Mouse (Mus musculus): Measurements from ENCODE around the gene Npr2. TPM values are rescaled to one million over a fixed set of nuclear protein-coding genes. Genes with fewer than 3 reads are reported as not detected.
A peak's percentile ranks its signal among the peaks of the same experiment; 100 is the strongest.

The Npr2 gene
- total RNA-seq, 2 experiments from 2014 or later, result 32.4 to 51.4 TPM

DNA sequence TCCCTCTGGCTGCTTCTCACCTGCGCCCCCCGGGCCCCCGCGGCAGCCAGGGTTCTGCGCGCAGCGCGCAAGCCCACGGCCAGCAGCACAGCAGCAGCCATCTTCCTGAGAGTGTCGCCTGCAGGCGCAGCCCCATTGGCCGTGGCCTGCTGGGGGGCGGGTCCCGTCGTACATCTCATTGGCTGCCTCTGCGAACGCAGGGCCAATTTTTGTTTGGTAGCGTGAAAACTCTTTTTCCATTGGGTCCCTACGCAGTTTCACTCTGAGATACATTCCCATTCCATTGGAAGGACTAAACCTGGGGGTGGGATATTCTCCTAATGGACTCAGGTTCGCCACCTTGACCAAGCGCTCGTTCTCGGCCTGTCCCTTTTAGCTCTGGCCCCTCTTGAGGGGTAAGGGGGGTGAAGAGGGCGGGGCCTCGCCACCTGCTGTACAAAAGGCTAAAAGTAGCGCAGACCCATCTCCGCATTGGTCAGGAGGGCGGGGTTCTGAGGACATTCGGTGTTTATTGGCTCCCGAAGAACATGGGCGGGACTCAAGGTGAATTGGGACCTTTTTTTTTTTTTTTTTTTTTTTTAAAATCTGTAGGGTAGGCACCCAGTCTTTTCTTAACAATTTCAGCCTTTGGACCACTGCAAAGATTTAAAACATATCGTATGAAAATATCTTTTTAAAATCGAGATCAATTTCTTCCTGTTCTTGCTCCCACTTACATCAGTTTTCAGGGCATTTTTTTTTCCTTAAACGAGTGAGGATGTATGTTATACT is 24.8 kb downstream of the Npr2 start, which contains the start of gene Hint2:
Hint2 (minus strand) TSS at position 128 of the 771 bp plus-strand sequence.
- DNase-seq, result peak; percentile 96
- H3K27ac ChIP-seq, result peak within 1 kb of the TSS; percentile 96
- H3K4me3 ChIP-seq, result peak within 1 kb of the TSS; percentile 97
- TF ChIP-seq CTCF (IDR thresholded peaks at IDR 0.05), result no peak; the same call in 1 of the 2 replicates
- intact Hi-C loops (cut with DNase I), result loop anchor here (5.0 kb wide), 1 partner anchor 94 kb away; the partner anchor contains the start of genes Creb3 and Tln1

DNA sequence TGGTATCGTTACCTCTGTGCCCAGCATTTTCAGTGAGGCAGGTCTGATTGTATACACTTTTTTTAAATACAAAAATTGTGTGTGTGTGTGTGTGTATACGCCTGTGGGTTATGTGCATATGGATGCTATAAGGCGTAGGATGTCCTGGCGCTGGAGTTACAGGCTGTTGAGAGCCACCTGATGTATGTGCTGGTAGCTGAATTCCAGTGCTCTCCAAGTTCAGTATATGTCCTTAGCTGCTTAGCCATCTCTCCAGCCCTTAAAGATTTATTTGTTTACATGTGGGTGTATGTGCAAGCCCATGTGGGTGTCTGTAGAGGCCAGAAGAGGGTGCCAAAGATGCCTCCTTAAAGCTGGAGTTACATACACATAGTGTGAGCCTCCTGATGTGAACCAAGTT is 25.4 kb downstream of the Npr2 start:
- H3K4me3 ChIP-seq, result peak overlapping the region; percentile 97
- no peak for TF ChIP-seq CTCF (IDR thresholded peaks at IDR 0.05)
- DNase-seq, result no peak
- H3K27ac ChIP-seq, result peak overlapping the region; percentile 96
- intact Hi-C loops (cut with DNase I), result loop anchor here (5.0 kb wide), 1 partner anchor 95 kb away; the partner anchor contains the start of genes Creb3 and Tln1

- no peak overlapping the region for H3K27ac ChIP-seq
- peak; percentile 59 for TF ChIP-seq CTCF (IDR thresholded peaks at IDR 0.05)
- no peak for DNase-seq
- intact Hi-C loops (cut with DNase I), result loop anchor here (5.0 kb wide), 1 partner anchor 89 kb away; the partner anchor contains the start of genes Gba2 and Rgp1
- no peak overlapping the region for H3K4me3 ChIP-seq
Observed at GRCm38 (mm10) chr4:43666412-43666811, 34.7 kb downstream of the Npr2 start.

DNA sequence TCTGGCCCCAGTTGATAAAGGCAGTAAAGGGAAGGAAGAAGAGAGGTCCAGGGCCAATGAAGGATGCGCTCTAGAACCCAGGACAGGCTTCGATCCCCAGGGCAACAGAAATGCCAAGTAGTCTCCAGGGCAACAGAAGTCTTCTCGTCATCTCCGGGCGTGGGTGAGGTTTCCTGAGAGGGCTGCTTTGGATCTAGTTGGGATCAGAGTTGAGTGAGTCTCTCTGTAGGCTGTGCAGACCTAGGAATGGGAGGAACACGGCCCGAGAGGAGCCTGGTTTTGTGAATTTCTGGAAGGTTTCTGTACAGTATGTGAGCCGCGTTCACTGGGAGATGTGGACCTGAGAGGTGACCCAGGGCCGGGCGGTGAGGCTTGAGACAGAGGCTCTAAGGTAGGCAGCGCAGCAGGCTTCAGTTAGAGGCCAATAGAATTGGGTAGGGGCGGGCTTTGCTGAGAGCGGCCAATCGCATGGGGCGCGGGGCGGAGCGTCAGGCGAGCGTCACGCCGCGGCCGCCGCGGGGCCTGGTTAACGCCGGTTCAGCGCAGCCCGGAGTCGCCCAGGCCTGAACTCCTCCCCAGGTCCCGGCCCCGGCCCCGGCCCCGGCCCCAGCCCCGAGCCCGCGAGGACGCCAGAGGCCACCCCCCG is 37.2 kb downstream of the Npr2 start, which contains the start of the genes Tmem8b and Fam221b:
Tmem8b (plus strand) TSS at position 190 of the 646 bp plus-strand sequence.
Fam221b (minus strand) TSS at position 364 of the 646 bp plus-strand sequence.
- intact Hi-C loops (cut with DNase I), result loop anchor here (5.0 kb wide), 1 partner anchor 92 kb away; the partner anchor contains the start of genes Gba2 and Rgp1
- Histone ChIP-seq H3K27ac (peak within 1 kb of the TSS; percentile 95), H3K4me3 (peak within 1 kb of the TSS; percentile 90)
- TF ChIP-seq CTCF (IDR thresholded peaks at IDR 0.05), result no peak
- DNase-seq, result peak; percentile 92

DNA sequence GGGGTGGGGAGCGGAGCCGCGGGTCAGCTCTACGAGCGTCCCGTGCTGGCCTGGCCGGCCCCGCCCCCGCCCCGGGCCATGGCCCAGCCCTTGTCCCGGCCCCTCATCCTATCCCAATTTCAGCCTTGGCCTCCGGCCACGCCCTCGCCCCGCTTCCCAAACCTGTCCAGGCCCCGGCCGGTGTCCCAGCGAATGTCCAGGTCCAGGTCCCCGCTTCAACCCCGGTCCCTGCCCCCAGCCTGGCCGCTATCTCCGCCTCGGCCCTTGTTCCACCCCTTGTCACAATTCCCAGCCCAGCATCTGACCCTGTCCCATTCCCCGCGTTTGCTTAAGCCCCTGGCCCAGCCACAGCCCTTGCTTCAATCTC is 37.7 kb downstream of the Npr2 start:
- peak overlapping the region; percentile 90 for H3K4me3 ChIP-seq
- peak; percentile 83 for DNase-seq
- intact Hi-C loops (cut with DNase I), result loop anchor here (5.0 kb wide), 1 partner anchor 92 kb away; the partner anchor contains the start of genes Gba2 and Rgp1
- TF ChIP-seq CTCF (IDR thresholded peaks at IDR 0.05), result no peak
- peak overlapping the region; percentile 95 for H3K27ac ChIP-seq

DNA sequence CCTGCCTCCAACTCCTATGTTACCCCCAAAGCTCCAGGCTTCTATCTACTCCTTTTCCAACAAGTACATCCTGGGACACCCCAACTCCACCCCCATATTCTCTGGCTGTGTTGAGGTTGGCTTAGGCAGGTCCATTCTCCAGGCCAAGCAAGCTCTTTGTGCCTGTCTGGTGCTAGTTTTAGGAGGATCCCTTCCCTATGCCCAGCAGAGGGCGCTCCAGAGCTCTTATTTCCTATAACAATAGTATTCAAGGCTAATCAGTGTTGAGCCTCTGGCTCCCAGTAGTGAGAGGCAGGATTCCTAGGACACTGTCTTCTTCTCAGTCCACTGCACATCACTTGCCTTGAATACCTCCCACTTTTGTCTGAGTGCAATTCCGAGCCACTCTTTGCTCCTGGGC is 40.3 kb downstream of the Npr2 start:
- no peak overlapping the region for H3K4me3 ChIP-seq
- DNase-seq, result peak; percentile 90
- no peak overlapping the region for H3K27ac ChIP-seq
- peak; percentile 92 for TF ChIP-seq CTCF (IDR thresholded peaks at IDR 0.05)
- intact Hi-C loops (cut with DNase I), result loop anchor here (1.0 kb wide), 1 partner anchor 38 kb away; the partner anchor contains the start of gene Olfr71

- no peak for TF ChIP-seq CTCF (IDR thresholded peaks at IDR 0.05)
- H3K4me3 ChIP-seq, result no peak overlapping the region
- DNase-seq, result no peak
- H3K27ac ChIP-seq, result no peak overlapping the region
- intact Hi-C loops (cut with DNase I), result no loop called here
Observed at GRCm38 (mm10) chr4:43673703-43674102, 42.0 kb downstream of the Npr2 start.

- no peak overlapping the region for H3K4me3 ChIP-seq
- TF ChIP-seq CTCF (IDR thresholded peaks at IDR 0.05), result no peak
- H3K27ac ChIP-seq, result no peak overlapping the region
- intact Hi-C loops (cut with DNase I), result no loop called here
- no peak for DNase-seq
Observed at GRCm38 (mm10) chr4:43674974-43675373, 43.2 kb downstream of the Npr2 start.

DNA sequence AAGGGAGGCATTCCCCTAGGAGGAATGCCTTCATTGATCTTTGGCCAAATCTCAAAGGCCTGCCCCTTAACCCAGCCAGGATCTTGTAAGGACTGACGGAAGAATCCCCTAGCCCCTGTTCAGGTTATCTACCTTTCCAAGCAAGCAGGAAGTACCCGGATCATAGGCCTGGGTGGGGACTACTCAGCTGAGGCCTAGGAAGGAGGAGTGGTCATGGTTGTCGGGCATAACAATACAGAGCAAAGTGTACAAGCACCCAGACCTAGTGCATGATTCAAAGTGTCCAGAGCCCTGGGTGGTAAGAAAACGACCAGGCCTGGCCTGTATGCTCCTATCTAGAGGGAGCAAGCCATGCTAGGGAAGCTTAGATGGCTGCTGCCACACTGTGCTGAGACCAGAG is 43.9 kb downstream of the Npr2 start:
- intact Hi-C loops (cut with DNase I), result no loop called here
- no peak for TF ChIP-seq CTCF (IDR thresholded peaks at IDR 0.05)
- no peak for DNase-seq
- Histone ChIP-seq H3K4me3 (no peak overlapping the region), H3K27ac (no peak overlapping the region)

- intact Hi-C loops (cut with DNase I), result no loop called here
- TF ChIP-seq CTCF (IDR thresholded peaks at IDR 0.05), result no peak
- H3K27ac ChIP-seq, result peak overlapping the region; percentile 75; the same call in 1 of the 2 replicates
- H3K4me3 ChIP-seq, result no peak overlapping the region
- no peak for DNase-seq
Observed at GRCm38 (mm10) chr4:43678541-43678940, 46.8 kb downstream of the Npr2 start.

DNA sequence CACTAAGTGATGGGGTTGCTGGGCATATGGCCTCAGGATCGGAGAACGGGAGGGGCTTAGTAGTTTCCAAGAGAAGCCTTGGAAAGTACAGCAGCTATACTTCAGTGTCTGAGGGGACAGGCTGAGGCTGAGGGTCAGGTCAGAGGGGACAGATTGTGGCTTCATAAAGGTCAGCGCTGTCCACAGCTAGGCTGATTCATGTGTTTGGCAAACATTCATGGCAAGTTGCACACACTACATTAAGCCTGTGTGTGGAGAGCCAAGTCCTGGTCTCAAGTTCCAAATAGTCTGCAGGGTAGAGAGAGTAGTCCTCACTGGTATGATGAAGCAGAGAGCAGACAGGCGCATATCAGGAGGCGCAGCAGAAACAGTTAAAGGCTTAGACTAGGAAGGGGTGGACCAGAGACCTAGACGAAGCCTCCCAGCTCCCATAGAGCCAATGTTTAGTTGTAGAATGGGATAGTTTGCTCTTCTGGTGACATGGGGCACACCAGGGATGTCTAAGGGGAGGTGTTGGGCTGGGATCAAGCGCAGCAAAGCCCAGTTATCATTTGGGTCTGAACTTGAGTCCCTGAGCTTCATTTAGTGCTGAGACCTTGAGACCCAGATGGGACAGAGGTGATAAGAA is 47.8 kb downstream of the Npr2 start:
- no peak for TF ChIP-seq CTCF (IDR thresholded peaks at IDR 0.05)
- no peak overlapping the region for H3K4me3 ChIP-seq
- peak overlapping the region; percentile 75 for H3K27ac ChIP-seq
- peak; percentile 84 for DNase-seq
- intact Hi-C loops (cut with DNase I), result no loop called here

- no peak for TF ChIP-seq CTCF (IDR thresholded peaks at IDR 0.05)
- intact Hi-C loops (cut with DNase I), result no loop called here
- Histone ChIP-seq H3K27ac (no peak overlapping the region), H3K4me3 (no peak overlapping the region)
- no peak for DNase-seq
Observed at GRCm38 (mm10) chr4:43690021-43690420, 58.3 kb downstream of the Npr2 start.

Measured in gastrocnemius, adult 2 months (tissue).